7 mouse cellular contexts compared by ENCODE assay signal in genomic region chr2:131321192-131321591, GRCm38 (mm10). TPM values are rescaled to one million over a fixed set of nuclear protein-coding genes. Genes with fewer than 3 reads are reported as not detected.
DNase-seq lines count a peak whose midpoint lies in the region; ATAC-seq and TF ChIP-seq lines count a peak whose summit lies in the region.
"Not testable (repeated sequence)": the region's sequence is repeated elsewhere in the genome, so short reads cannot be mapped to it uniquely, and the experiment has no call there.

No protein-coding gene starts in this region.

- ATAC-seq in Patski, result peak; percentile 35

- CTCF ChIA-PET in Patski (lab: Charles Lee), result not testable (repeated sequence)

- POLR2A ChIA-PET in Patski (lab: Charles Lee), result not testable (repeated sequence)

- not testable (repeated sequence) for TF ChIP-seq CTCF in Patski (IDR thresholded peaks at IDR 0.05)

- not testable (repeated sequence) for H3K27me3 ChIP-seq in Patski

- in situ Hi-C loops in Patski (cut with MboI; ENCODE audit: low pct_unique_long_range_greater_than_20kb), result not testable (repeated sequence)

- peak; percentile 22 for DNase-seq in Patski (ENCODE audit: low read depth, low spot score)
- peak; percentile 52 for DNase-seq in cerebellum, adult 8-10 months
- peak; percentile 50 to 77 for DNase-seq in frontal cortex, postnatal 36 days (ENCODE audit: low spot score in 2 of 2)
- DNase-seq in induced T-regulatory cell, adult 2 months (ENCODE audit: low read depth), result peak; percentile 53
- peak; percentile 35 to 73 for DNase-seq in left cerebral cortex, adult 9 months (ENCODE audit: low spot score in 2 of 2)
- DNase-seq in lung, postnatal 36 days, result peak; percentile 82
- peak; percentile 65 to 80 for DNase-seq in right cerebral cortex, adult 2 months (ENCODE audit: low spot score in 2 of 2)

RNA-seq across cellular contexts. Expression of gene Rnf24, which starts 31.5 kb away (rescaled TPM):
- polyA plus RNA-seq in Patski (2021), result 11.5 TPM

RNA-seq across cellular contexts. Expression of gene Pank2, which starts 58.9 kb away (rescaled TPM):
- 42.8 TPM for polyA plus RNA-seq in Patski (2021)

Comparison
In these comparisons a context has a peak if more than half of its experiments do, and no peak if none do; other contexts are left out.
1. Peak in every context shown above with its lines: DNase-seq and ATAC-seq.
2. DNase-seq: peak in every context shown above with its lines; median percentile 82 in lung, postnatal 36 days; 72 in right cerebral cortex, adult 2 months; 64 in frontal cortex, postnatal 36 days; 54 in left cerebral cortex, adult 9 months; 53 in induced T-regulatory cell, adult 2 months; 52 in cerebellum, adult 8-10 months; 22 in Patski.